24 mouse cellular contexts compared by ENCODE assay signal in genomic region chr11:15756006-15756405, GRCm38 (mm10).
"Had no signal": no experiment of that assay in that cellular context is flagged by ENCODE, and none has a peak within 500 bp of the region (broad histone marks: within the 10 kb centered on the region; RNA-seq: fewer than 3 reads in every experiment).

No protein-coding gene starts in this region.

- H3K4me3 ChIP-seq: embryonic facial prominence, embryonic 10.5 days; embryonic facial prominence, embryonic 12.5 days; embryonic facial prominence, embryonic 13.5 days; embryonic facial prominence, embryonic 15.5 days; erythroblast, embryonic 14.5 days; forebrain, embryonic 10.5 days; forebrain, embryonic 12.5 days; forebrain, embryonic 13.5 days; forebrain, embryonic 15.5 days; gastrocnemius, adult 2 months; heart, adult 2 months had no signal

- H3K27ac ChIP-seq: embryonic facial prominence, embryonic 10.5 days; embryonic facial prominence, embryonic 12.5 days; embryonic facial prominence, embryonic 13.5 days; embryonic facial prominence, embryonic 15.5 days; forebrain, embryonic 10.5 days; forebrain, embryonic 12.5 days; forebrain, embryonic 13.5 days; forebrain, embryonic 15.5 days; gastrocnemius, adult 2 months; heart, adult 2 months had no signal

- DNase-seq: cerebellum, adult 9-10 months; cerebellum, adult 9-11 months; cerebellum, postnatal 10 days; cerebellum, postnatal 14 days; cerebellum, postnatal 25 days; cerebellum, postnatal 36 days; embryo, embryonic 11 days; forebrain, postnatal 0 days; gastrocnemius, adult 2 months; gastrocnemius, postnatal 10 days; gastrocnemius, postnatal 14 days; gastrocnemius, postnatal 25 days; gastrocnemius, postnatal 36 days; heart, adult 18-20 months; heart, adult 2 months had no signal

- H3K9ac ChIP-seq: embryonic facial prominence, embryonic 12.5 days; embryonic facial prominence, embryonic 13.5 days; embryonic facial prominence, embryonic 15.5 days; forebrain, embryonic 12.5 days; forebrain, embryonic 13.5 days; forebrain, embryonic 15.5 days; forebrain, postnatal 0 days had no signal

- H3K4me1 ChIP-seq: embryonic facial prominence, embryonic 10.5 days; embryonic facial prominence, embryonic 12.5 days; embryonic facial prominence, embryonic 13.5 days; embryonic facial prominence, embryonic 15.5 days; forebrain, embryonic 10.5 days; forebrain, embryonic 12.5 days; forebrain, embryonic 13.5 days; forebrain, embryonic 15.5 days had no signal

- H3K27me3 ChIP-seq: embryonic facial prominence, embryonic 12.5 days; embryonic facial prominence, embryonic 13.5 days; embryonic facial prominence, embryonic 15.5 days; forebrain, embryonic 12.5 days; forebrain, embryonic 13.5 days; forebrain, embryonic 15.5 days had no signal

- H3K36me3 ChIP-seq: embryonic facial prominence, embryonic 10.5 days; embryonic facial prominence, embryonic 12.5 days; embryonic facial prominence, embryonic 13.5 days; embryonic facial prominence, embryonic 15.5 days; forebrain, embryonic 10.5 days; forebrain, embryonic 12.5 days; forebrain, embryonic 15.5 days had no signal

- H3K9me3 ChIP-seq: embryonic facial prominence, embryonic 10.5 days; embryonic facial prominence, embryonic 12.5 days; embryonic facial prominence, embryonic 13.5 days; embryonic facial prominence, embryonic 15.5 days; forebrain, embryonic 10.5 days; forebrain, embryonic 12.5 days; forebrain, embryonic 13.5 days; forebrain, embryonic 15.5 days had no signal
